Mouse (Mus musculus): ENCODE results near the gene Atp6v1fnb. TPM values are rescaled to one million over a fixed set of nuclear protein-coding genes. Genes with fewer than 3 reads are reported as not detected.

The Atp6v1fnb gene
- polyA plus RNA-seq, 1 experiment from 2014 or later = not detected

GRCm38 (mm10) chr6:29434911-29435691 lies 36.1 kb upstream of the Atp6v1fnb start:
- Histone ChIP-seq H3K27ac (peak overlapping the region; percentile 87), H3K4me2 (replicated peaks) (peak overlapping the region; percentile 83), H3K9me3 (no peaks in the 10 kb centered on the region), H3K27me3 (peaks cover 36% of the 10 kb centered on the region), H3K4me3 (peak overlapping the region; percentile 66), H3K36me3 (peaks cover 17% of the 10 kb centered on the region; the same call in 1 of the 2 replicates), H3K4me1 (peaks cover 62% of the 10 kb centered on the region), H3K9ac (peak overlapping the region; percentile 75)
- ATAC-seq (ENCODE audit: low FRiP score, low read depth) = peak; percentile 68
- WGBS = 5% methylated on average over 13 of the region's 13 CpGs

- Histone ChIP-seq H3K4me1 (peaks cover 57% of the 10 kb centered on the region), H3K9ac (peak overlapping the region; percentile 75), H3K4me2 (replicated peaks) (peak overlapping the region; percentile 83), H3K4me3 (peak overlapping the region; percentile 66), H3K36me3 (peaks cover 26% of the 10 kb centered on the region; the same call in 1 of the 2 replicates), H3K27ac (peak overlapping the region; percentile 87), H3K9me3 (no peaks in the 10 kb centered on the region), H3K27me3 (peaks cover 36% of the 10 kb centered on the region)
- ATAC-seq (ENCODE audit: low FRiP score, low read depth) = peak; percentile 55
- WGBS = 8% methylated on average over 5 of the region's 6 CpGs
Measured at GRCm38 (mm10) chr6:29435940-29436451, 35.2 kb upstream of the Atp6v1fnb start.

DNA sequence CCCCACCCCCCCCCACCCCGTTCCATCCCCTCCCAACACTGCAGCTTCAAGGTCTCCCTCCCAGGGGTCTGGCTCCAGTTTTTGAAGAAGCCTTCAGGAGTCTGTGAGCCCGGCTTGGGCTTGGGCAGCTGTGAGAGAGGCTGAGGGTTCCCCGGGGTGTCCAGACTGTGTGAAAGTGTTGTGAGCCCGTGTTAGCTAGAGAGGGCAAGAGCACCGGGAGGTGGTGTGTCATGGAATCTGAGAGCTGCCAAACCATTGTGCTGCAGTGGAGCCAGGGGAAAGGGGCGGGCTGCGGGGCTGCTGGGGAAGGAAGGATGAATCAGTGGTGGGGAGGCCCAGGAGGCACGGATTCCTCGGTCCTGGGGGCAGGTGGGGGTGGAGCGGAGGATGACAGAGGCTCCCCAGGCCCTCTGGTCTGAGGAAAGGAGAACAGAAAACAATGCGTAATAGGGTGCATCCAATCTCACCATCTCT lies 34.7 kb upstream of the Atp6v1fnb start:
- Histone ChIP-seq H3K27me3 (peaks cover 33% of the 10 kb centered on the region), H3K9me3 (no peaks in the 10 kb centered on the region), H3K9ac (peak overlapping the region; percentile 45; the same call in 1 of the 2 replicates), H3K4me1 (peaks cover 53% of the 10 kb centered on the region), H3K4me3 (peak overlapping the region; percentile 66), H3K36me3 (peaks cover 31% of the 10 kb centered on the region; the same call in 1 of the 2 replicates), H3K4me2 (replicated peaks) (peak overlapping the region; percentile 83), H3K27ac (peak overlapping the region; percentile 87)
- ATAC-seq (ENCODE audit: low FRiP score, low read depth) = peak; percentile 10; the same call in 1 of the 2 replicates
- 11% methylated on average over 11 of the region's 11 CpGs for WGBS

- Histone ChIP-seq H3K4me1 (peaks cover 31% of the 10 kb centered on the region), H3K27me3 (peaks cover 9% of the 10 kb centered on the region), H3K9ac (no peak overlapping the region), H3K4me3 (no peak overlapping the region), H3K9me3 (no peaks in the 10 kb centered on the region), H3K4me2 (replicated peaks) (no peak overlapping the region), H3K27ac (no peak overlapping the region), H3K36me3 (peaks cover 57% of the 10 kb centered on the region)
- ATAC-seq (ENCODE audit: low FRiP score, low read depth) = no peak
- 73% methylated on average over 4 of the region's 4 CpGs for WGBS
Measured at GRCm38 (mm10) chr6:29439251-29439650, 32.0 kb upstream of the Atp6v1fnb start.

DNA sequence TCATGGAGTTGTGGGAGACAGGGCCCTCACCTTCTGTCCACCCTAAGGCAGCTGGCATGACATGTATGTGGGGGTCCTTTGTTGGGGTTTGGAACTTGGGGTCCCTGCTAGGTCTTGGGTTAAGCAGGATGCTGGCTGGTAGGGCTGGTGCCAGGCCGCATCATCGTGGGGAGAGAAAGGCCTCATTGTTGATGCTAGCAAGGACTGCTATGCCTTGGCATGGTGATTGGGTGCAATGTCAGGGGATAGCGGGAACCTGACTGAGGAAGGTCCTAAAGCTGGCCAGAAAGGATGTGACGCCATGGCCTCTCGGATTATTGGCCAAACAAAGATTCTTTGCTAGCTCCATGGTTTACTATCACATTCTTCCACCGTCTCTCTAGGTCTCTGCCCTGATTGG lies 31.4 kb upstream of the Atp6v1fnb start:
- Histone ChIP-seq H3K4me3 (no peak overlapping the region), H3K4me2 (replicated peaks) (no peak overlapping the region), H3K9me3 (no peaks in the 10 kb centered on the region), H3K4me1 (peaks cover 26% of the 10 kb centered on the region), H3K9ac (no peak overlapping the region), H3K36me3 (peaks cover 60% of the 10 kb centered on the region), H3K27ac (no peak overlapping the region), H3K27me3 (peaks cover 3% of the 10 kb centered on the region)
- 93% methylated on average over 6 of the region's 6 CpGs for WGBS
- no peak for ATAC-seq (ENCODE audit: low FRiP score, low read depth)

- Histone ChIP-seq H3K27me3 (no peaks in the 10 kb centered on the region), H3K4me1 (no peaks in the 10 kb centered on the region), H3K27ac (no peak overlapping the region), H3K36me3 (peaks cover 95% of the 10 kb centered on the region), H3K4me2 (replicated peaks) (no peak overlapping the region), H3K4me3 (no peak overlapping the region), H3K9me3 (no peaks in the 10 kb centered on the region), H3K9ac (no peak overlapping the region)
- no peak for ATAC-seq (ENCODE audit: low FRiP score, low read depth)
- WGBS = 74% methylated on average over 11 of the region's 11 CpGs
Measured at GRCm38 (mm10) chr6:29444773-29445172, 26.5 kb upstream of the Atp6v1fnb start.

DNA sequence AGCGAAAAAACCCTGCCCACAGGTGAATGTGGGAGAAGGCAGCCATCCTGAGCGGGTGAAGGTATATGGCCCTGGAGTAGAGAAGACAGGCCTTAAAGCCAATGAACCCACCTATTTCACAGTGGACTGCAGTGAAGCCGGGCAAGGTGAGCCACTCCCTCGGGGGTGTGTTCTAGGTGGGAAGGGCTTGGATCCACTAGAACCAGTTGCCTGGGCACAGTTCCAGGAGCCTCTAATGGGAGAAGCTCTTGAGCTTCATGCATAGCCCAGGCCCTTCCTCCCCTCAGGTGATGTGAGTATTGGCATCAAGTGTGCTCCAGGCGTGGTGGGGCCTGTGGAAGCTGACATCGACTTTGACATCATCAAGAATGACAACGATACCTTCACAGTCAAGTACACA lies 25.9 kb upstream of the Atp6v1fnb start:
- Histone ChIP-seq H3K4me1 (no peaks in the 10 kb centered on the region), H3K4me2 (replicated peaks) (no peak overlapping the region), H3K9ac (no peak overlapping the region), H3K36me3 (peaks cover 95% of the 10 kb centered on the region), H3K27me3 (no peaks in the 10 kb centered on the region), H3K27ac (no peak overlapping the region), H3K4me3 (no peak overlapping the region), H3K9me3 (no peaks in the 10 kb centered on the region)
- no peak for ATAC-seq (ENCODE audit: low FRiP score, low read depth)
- whole genome bisulfite sequencing = 93% methylated on average over 7 of the region's 7 CpGs

GRCm38 (mm10) chr6:29449858-29450257 lies 21.4 kb upstream of the Atp6v1fnb start:
- no peak overlapping the region for H3K4me2 ChIP-seq (replicated peaks)
- H3K9me3 ChIP-seq = no peaks in the 10 kb centered on the region
- H3K36me3 ChIP-seq = peaks cover 93% of the 10 kb centered on the region
- no peaks in the 10 kb centered on the region for H3K4me1 ChIP-seq
- no peak overlapping the region for H3K9ac ChIP-seq
- no peaks in the 10 kb centered on the region for H3K27me3 ChIP-seq
- H3K4me3 ChIP-seq = no peak overlapping the region
- no peak overlapping the region for H3K27ac ChIP-seq
- WGBS = 31% methylated on average over 4 of the region's 4 CpGs
- no peak for ATAC-seq (ENCODE audit: low FRiP score, low read depth)

GRCm38 (mm10) chr6:29450667-29451066 lies 20.6 kb upstream of the Atp6v1fnb start:
- Histone ChIP-seq H3K9ac (no peak overlapping the region), H3K27ac (no peak overlapping the region), H3K9me3 (no peaks in the 10 kb centered on the region), H3K27me3 (no peaks in the 10 kb centered on the region), H3K4me2 (replicated peaks) (no peak overlapping the region), H3K4me1 (no peaks in the 10 kb centered on the region), H3K36me3 (peaks cover 93% of the 10 kb centered on the region), H3K4me3 (no peak overlapping the region)
- ATAC-seq (ENCODE audit: low FRiP score, low read depth) = no peak
- 94% methylated on average over 6 of the region's 6 CpGs for WGBS

- WGBS = 55% methylated on average over 7 of the region's 7 CpGs
- Histone ChIP-seq H3K4me1 (no peaks in the 10 kb centered on the region), H3K4me3 (no peak overlapping the region), H3K27me3 (no peaks in the 10 kb centered on the region), H3K36me3 (peaks cover 41% of the 10 kb centered on the region), H3K27ac (no peak overlapping the region), H3K9ac (no peak overlapping the region), H3K4me2 (replicated peaks) (no peak overlapping the region), H3K9me3 (no peaks in the 10 kb centered on the region)
- ATAC-seq (ENCODE audit: low FRiP score, low read depth) = no peak
Measured at GRCm38 (mm10) chr6:29461502-29461901, 9.7 kb upstream of the Atp6v1fnb start.

DNA sequence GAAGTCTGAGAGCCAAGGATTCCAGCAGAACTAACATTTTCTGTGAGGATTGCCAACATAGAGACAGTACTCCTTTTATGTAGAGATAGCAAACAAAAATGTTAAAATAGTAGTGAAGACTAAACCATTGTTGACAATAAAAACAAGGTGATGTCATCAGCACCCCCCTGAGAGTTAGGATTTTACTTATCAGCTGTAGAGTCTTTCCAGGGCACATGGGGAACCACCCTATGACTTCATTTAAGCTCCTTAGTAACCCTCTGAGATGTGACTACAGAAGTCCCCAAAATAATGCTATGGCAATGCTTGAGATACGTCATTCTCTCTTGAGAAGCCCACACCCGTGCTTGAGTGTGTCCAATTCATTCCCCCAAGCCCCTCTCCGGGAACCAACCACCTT lies 7.8 kb upstream of the Atp6v1fnb start:
- Histone ChIP-seq H3K27me3 (no peaks in the 10 kb centered on the region), H3K4me1 (peaks cover 2% of the 10 kb centered on the region), H3K4me3 (no peak overlapping the region), H3K9ac (no peak overlapping the region), H3K36me3 (peaks cover 23% of the 10 kb centered on the region), H3K4me2 (replicated peaks) (no peak overlapping the region), H3K27ac (no peak overlapping the region), H3K9me3 (no peaks in the 10 kb centered on the region)
- ATAC-seq (ENCODE audit: low FRiP score, low read depth) = no peak
- WGBS = 78% methylated on average over 3 of the region's 3 CpGs

- peak within 1 kb of the TSS; percentile 85 for H3K4me2 ChIP-seq (replicated peaks)
- peaks cover 20% of the 10 kb centered on the region for H3K36me3 ChIP-seq
- H3K9me3 ChIP-seq = no peaks in the 10 kb centered on the region
- no peaks in the 10 kb centered on the region for H3K27me3 ChIP-seq
- peak within 1 kb of the TSS; percentile 8; the same call in 1 of the 2 replicates for H3K27ac ChIP-seq
- WGBS = under 1% methylated on average over 39 of the region's 39 CpGs
- peak; percentile 94 for ATAC-seq (ENCODE audit: low FRiP score, low read depth)
- peak within 1 kb of the TSS; percentile 79 for H3K9ac ChIP-seq
- H3K4me3 ChIP-seq = peak within 1 kb of the TSS; percentile 75
- H3K4me1 ChIP-seq = peaks cover 10% of the 10 kb centered on the region
Measured at GRCm38 (mm10) chr6:29467583-29468354, 3.5 kb upstream of the Atp6v1fnb start, which contains the start of gene Atp6v1f. Atp6v1f (plus strand) TSS chr6:29467718.
